Mouse (Mus musculus) neural tube, embryonic 12.5 days (tissue): ENCODE measurements around the gene Oxct2a. TPM values are rescaled to one million over a fixed set of nuclear protein-coding genes. Genes with fewer than 3 reads are reported as not detected.
"Not testable (repeated sequence)": the region's sequence is repeated elsewhere in the genome, so short reads cannot be mapped to it uniquely, and the experiment has no call there.

ENCODE experiments used
- ATAC-seq: fragments of 200-750 bp; cut with Nextera tagmentation; 2 replicates; pipeline ENCODE4 v1.8.0; 2017; ENCODE audit warnings: low read depth, mild to moderate bottlenecking, moderate TSS enrichment, moderate library complexity; ENCODE audit not compliant: low FRiP score
- H3K27ac ChIP-seq: fragments of 300-500 bp; sonication (generic); 2 replicates; pipeline ENCODE4 v1.5.1; 2016
- H3K27me3 ChIP-seq: fragments of 300-500 bp; sonication (generic); replicated peaks from 2 replicates; pipeline ENCODE4 v1.6.1; 2016; ENCODE audit warnings: mild to moderate bottlenecking
- H3K36me3 ChIP-seq: fragments of 300-500 bp; sonication (generic); 2 replicates; pipeline ENCODE4 v1.6.1; 2016; ENCODE audit warnings: mild to moderate bottlenecking
- H3K4me1 ChIP-seq: fragments of 300-500 bp; sonication (generic); 2 replicates; pipeline ENCODE4 v1.6.1; 2016
- H3K4me2 ChIP-seq: fragments of 300-500 bp; sonication (generic); replicated peaks from 2 replicates; pipeline ENCODE4 v1.6.1; 2016; ENCODE audit warnings: mild to moderate bottlenecking
- H3K4me3 ChIP-seq: fragments of 300-500 bp; sonication (generic); 2 replicates; pipeline ENCODE4 v1.5.1; 2016
- H3K9ac ChIP-seq: fragments of 300-500 bp; sonication (generic); 2 replicates; pipeline ENCODE4 v1.6.1; 2016; ENCODE audit warnings: mild to moderate bottlenecking
- H3K9me3 ChIP-seq: fragments of 300-500 bp; sonication (generic); 2 replicates; pipeline ENCODE4 v1.6.1; 2016; ENCODE audit warnings: mild to moderate bottlenecking
- WGBS: fragments of 180-500 bp; shearing (Covaris S2); methylation state at CpG from one replicate; pipeline ENCODE4 v1.1.7; 2016; 5-methylcytosine and 5-hydroxymethylcytosine counted together
- polyA plus RNA-seq: library from polyadenylated mRNA; unstranded; fragments of >200 nt; fragmentation: Nextera tagmentation; extraction: Ambion mirVana; gene quantifications from 2 replicates; pipeline ENCODE4 v1.2.1, GENCODE M21; 2016

The Oxct2a gene
- polyA plus RNA-seq, 1 experiment from 2014 or later, result not detected

DNA sequence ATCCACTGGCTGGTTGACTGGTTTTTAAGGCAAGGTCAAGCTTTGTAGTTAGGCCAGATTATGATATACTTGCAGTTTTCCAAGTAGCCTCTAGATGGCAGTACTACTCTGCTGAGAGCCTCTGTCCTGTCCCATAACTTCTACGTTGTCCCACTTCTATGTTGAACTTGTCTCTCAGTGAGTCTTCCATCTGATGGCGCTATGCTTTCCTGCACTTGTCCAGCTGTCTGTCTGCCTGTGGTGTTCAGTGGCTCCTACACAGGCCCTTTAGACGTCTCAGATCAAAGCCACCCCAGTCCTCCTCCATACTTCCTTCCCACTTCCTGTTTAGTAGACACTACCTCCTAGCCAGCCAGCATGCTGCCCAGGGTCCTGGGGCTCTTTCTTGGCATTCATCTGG lies 17.6 kb downstream of the Oxct2a start:
- Histone ChIP-seq H3K9ac (no peak overlapping the region), H3K4me2 (no peak overlapping the region), H3K27me3 (no peaks in the 10 kb centered on the region), H3K36me3 (peaks cover 27% of the 10 kb centered on the region), H3K4me1 (no peaks in the 10 kb centered on the region), H3K27ac (no peak overlapping the region), H3K9me3 (no peaks in the 10 kb centered on the region), H3K4me3 (no peak overlapping the region)
- peak; percentile 29; the same call in 1 of the 2 replicates for ATAC-seq
- WGBS, result 36% methylated on average over 3 of the region's 3 CpGs

DNA sequence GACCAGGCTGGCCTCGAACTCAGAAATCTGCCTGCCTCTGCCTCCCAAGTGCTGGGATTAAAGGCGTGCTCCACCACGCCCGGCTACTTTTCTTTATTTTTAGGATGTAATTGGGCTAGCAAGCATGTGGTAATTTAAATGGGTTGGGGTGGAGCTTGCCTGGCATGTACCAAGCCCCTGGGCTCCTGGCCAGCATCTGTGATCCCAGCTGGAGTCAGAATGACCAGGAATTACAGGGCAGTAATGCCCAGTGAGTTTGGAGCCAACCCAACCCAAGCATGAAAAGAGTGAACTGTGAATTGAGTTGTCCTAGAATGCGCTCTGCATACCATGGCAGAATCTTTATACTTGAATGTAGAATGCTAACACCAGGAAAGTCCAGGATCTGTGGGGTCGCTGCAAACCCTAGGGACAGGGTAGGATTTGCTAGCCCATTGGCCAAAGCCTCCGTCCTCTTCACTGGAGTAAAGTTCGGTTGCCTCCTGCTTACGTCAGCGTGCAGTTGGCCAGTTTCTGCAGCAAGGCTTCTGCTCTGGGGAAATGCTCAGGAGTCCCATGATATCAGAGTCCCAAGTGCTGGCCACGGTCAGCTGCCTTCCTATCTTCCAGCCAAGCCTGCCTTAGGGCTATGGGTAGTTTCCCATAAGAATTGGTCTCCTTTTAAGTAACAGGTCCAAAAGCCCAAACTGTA lies 24.3 kb downstream of the Oxct2a start:
- H3K4me2 ChIP-seq, result no peak overlapping the region
- H3K9ac ChIP-seq, result no peak overlapping the region
- H3K4me3 ChIP-seq, result no peak overlapping the region
- peaks cover 89% of the 10 kb centered on the region for H3K36me3 ChIP-seq
- ATAC-seq, result no peak
- H3K27ac ChIP-seq, result no peak overlapping the region
- 97% methylated on average over 11 of the region's 11 CpGs for WGBS
- H3K27me3 ChIP-seq, result no peaks in the 10 kb centered on the region
- H3K9me3 ChIP-seq, result no peaks in the 10 kb centered on the region
- H3K4me1 ChIP-seq, result no peaks in the 10 kb centered on the region

DNA sequence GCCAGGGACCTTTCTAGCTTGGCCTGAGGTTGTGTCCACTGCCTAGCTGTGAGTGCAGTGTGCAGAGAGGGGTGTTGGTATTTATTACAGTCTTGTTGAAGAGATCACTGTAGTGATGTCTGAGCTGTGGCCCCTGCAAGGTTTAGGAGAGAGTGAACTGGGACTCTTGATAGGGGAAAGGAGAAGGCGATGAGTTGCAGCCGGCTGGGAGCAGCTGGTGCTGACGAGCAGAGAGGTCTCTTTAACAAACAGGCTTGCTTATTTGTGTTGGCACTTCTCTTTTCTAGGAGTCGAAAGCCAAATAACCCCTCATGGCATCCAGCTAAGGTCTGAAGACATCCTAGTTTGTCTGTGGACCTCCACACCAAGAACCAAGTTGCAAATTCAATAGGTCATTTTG lies 25.2 kb downstream of the Oxct2a start:
- Histone ChIP-seq H3K4me1 (no peaks in the 10 kb centered on the region), H3K9ac (no peak overlapping the region), H3K4me2 (no peak overlapping the region), H3K9me3 (no peaks in the 10 kb centered on the region), H3K36me3 (peaks cover 89% of the 10 kb centered on the region), H3K27me3 (no peaks in the 10 kb centered on the region), H3K27ac (no peak overlapping the region), H3K4me3 (no peak overlapping the region)
- WGBS, result 90% methylated on average over 4 of the region's 4 CpGs
- ATAC-seq, result no peak

DNA sequence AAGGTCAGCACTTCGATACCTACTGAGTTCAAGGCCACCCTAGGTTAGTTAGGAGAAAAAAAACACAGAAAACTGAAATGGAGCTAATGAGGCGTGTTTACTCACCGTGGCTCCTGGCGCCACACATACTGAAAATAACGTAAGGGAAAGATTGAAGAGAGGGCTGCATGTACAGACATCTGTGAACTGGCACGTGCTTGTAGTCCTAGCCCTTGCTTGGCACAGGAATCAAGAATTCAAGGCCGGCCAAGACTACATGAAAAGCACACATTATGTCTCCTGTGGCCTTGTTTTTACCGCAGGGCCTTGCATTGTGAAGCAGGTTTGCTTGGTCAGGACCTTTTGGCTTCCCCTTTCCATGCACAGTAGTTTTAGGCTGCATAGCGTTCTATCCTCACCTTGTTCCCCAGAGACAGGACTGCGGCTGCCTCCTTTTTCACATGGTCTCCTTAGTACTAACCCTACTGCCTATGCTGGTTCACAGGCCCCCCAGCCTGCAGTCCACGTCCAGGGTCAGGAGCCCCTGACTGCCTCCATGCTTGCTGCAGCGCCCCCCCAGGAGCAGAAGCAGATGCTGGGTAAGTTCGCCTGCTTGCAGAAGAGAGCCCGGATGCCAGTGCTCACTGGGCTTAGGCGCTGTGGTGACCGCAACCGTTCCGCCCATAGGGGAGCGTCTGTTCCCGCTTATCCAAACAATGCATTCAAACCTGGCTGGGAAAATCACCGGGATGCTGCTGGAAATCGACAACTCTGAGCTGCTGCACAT lies 26.1 kb downstream of the Oxct2a start:
- H3K4me2 ChIP-seq, result no peak overlapping the region
- WGBS, result 92% methylated on average over 22 of the region's 22 CpGs
- H3K9ac ChIP-seq, result no peak overlapping the region
- peaks cover 89% of the 10 kb centered on the region for H3K36me3 ChIP-seq
- H3K4me1 ChIP-seq, result no peaks in the 10 kb centered on the region
- H3K27ac ChIP-seq, result no peak overlapping the region
- H3K4me3 ChIP-seq, result no peak overlapping the region
- ATAC-seq, result no peak
- no peaks in the 10 kb centered on the region for H3K9me3 ChIP-seq
- H3K27me3 ChIP-seq, result no peaks in the 10 kb centered on the region

DNA sequence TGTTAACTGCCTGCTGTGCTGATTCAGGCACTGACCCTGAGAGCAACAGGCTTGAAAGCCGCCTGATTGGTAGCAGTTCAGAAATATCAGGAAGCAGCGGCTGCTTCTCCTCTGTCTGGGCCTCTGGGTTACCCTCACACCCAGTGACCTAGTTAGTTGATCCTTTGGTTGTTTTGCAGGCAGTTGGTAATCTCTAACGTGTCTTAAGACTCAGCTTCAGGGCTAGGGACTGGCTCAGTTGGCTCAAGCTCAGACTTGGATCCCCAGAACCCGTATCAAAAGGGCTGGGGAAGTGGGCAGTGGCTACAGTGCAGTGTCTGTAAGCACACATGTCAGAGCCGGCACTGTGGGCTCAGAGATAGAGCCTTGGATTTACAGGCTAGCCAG lies 27.3 kb downstream of the Oxct2a start:
- no peak for ATAC-seq
- Histone ChIP-seq H3K27me3 (no peaks in the 10 kb centered on the region), H3K36me3 (peaks cover 95% of the 10 kb centered on the region), H3K4me3 (no peak overlapping the region), H3K4me2 (no peak overlapping the region), H3K9ac (no peak overlapping the region), H3K9me3 (no peaks in the 10 kb centered on the region), H3K4me1 (no peaks in the 10 kb centered on the region), H3K27ac (no peak overlapping the region)
- WGBS, result 86% methylated on average over 5 of the region's 5 CpGs

DNA sequence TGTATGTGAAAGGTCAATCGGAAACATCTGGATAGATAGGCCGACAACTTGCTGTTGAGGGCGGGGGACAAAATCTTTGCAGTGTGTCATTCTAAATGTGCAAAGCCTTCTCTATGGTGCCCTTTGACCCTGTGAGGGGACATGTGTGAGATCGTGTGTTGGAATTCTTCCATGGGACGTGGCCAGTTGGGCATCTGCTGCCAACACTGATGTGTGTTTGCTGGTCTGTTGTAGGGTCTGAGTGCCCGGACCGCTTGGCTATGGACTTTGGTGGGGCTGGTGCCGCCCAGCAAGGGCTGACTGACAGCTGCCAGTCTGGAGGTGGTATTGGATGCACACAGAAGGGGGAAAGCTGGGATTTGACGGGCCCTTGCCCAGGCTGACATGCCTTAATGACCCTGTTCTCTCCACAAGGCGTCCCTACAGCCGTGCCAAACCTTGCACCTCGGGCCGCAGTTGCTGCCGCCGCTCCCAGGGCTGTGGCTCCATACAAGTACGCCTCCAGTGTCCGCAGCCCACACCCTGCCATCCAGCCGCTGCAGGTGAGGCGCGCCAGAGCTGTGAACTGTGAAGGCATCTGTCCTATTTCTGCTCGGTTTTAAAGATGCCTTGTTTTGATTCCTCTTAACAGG lies 27.8 kb downstream of the Oxct2a start:
- H3K4me2 ChIP-seq, result no peak overlapping the region
- H3K9ac ChIP-seq, result no peak overlapping the region
- no peak for ATAC-seq
- no peaks in the 10 kb centered on the region for H3K9me3 ChIP-seq
- no peak overlapping the region for H3K27ac ChIP-seq
- no peaks in the 10 kb centered on the region for H3K4me1 ChIP-seq
- no peaks in the 10 kb centered on the region for H3K27me3 ChIP-seq
- peaks cover 95% of the 10 kb centered on the region for H3K36me3 ChIP-seq
- no peak overlapping the region for H3K4me3 ChIP-seq
- WGBS, result 92% methylated on average over 21 of the region's 21 CpGs

DNA sequence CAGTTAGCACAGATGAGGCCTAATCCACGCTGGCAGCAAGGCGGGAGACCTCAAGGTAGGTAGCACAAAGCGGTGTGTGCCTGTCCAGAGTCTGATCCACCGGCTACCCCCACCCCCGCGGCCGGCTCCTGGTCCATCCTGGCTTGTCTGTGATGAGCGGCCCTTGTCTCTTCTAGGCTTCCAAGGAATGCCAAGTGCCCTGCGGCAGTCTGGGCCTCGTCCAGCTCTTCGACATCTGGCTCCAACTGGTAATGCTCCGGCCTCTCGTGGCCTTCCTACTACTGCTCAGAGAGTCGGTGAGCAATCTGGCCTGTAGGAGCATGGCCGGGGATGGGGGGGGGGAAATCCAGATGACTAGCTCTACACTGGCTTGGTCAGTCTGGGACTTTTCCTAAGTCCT lies 28.4 kb downstream of the Oxct2a start:
- H3K27ac ChIP-seq, H3K9ac ChIP-seq, H3K27me3 ChIP-seq, H3K9me3 ChIP-seq, H3K4me3 ChIP-seq, H3K4me1 ChIP-seq, ATAC-seq, H3K4me2 ChIP-seq: not testable (repeated sequence)
- WGBS, result 96% methylated on average over 15 of the region's 15 CpGs
- H3K36me3 ChIP-seq, result peaks cover 92% of the 10 kb centered on the region

DNA sequence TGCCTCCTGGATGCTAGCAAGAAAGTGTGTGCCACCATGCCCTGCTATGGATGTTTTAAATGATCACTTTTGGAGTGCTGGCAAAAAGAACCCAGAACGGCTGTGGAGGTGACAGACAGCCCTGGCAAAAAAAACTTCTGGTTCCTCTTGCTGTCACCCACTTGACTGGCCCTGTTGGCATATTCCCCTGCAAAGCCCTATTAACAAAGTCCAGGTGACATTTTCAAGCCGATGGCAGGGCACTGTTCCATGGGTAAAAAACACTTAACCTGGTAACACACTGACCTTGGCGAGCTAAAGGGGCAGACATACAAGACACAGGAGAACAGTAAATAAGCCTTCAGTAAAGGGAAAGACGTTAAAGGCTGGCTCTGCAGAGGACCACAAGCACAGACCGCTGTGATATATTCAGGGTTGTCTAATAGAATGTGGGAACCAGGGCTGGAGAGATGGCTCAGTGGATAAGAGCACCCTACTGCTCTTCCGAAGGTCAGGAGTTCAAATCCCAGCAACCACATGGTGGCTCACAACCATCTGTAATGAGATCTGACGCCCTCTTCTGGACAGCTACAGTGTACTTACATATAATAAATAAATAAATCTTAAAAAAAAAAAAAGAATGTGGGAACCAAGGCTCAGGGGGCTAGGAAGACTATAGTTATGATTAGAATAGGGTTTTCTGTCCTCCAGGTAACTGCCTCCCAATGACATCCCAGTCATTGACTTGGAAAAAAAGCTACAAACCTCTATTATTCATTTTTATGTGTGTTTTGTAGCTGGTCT lies 29.6 kb downstream of the Oxct2a start:
- no peak overlapping the region for H3K27ac ChIP-seq
- peaks cover 92% of the 10 kb centered on the region for H3K36me3 ChIP-seq
- 85% methylated on average over 7 of the region's 7 CpGs for WGBS
- ATAC-seq, result no peak
- no peak overlapping the region for H3K4me2 ChIP-seq
- no peaks in the 10 kb centered on the region for H3K9me3 ChIP-seq
- H3K4me3 ChIP-seq, result no peak overlapping the region
- H3K9ac ChIP-seq, result no peak overlapping the region
- H3K27me3 ChIP-seq, result no peaks in the 10 kb centered on the region
- H3K4me1 ChIP-seq, result no peaks in the 10 kb centered on the region

DNA sequence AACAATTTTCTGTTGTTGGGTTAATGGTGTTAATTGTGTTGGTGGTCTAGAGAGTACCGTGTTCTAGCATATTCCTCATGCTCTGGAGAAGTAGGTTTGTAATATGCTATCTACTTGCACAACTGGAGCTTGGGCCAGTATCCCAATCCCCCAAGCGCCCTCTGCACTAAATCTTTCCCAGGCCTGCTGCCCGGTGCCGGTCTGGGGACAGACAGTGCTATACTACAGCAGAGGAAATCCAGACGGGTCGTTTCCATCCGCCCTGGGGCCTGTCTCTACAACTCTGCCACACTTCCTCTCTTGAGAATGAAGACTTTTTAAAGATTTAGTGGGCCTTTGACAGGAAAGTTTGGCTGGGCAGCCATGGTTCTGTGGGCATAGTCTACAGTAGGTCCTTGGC lies 30.4 kb downstream of the Oxct2a start:
- 88% methylated on average over 7 of the region's 7 CpGs for WGBS
- no peak overlapping the region for H3K4me3 ChIP-seq
- no peaks in the 10 kb centered on the region for H3K9me3 ChIP-seq
- no peak overlapping the region for H3K27ac ChIP-seq
- H3K4me1 ChIP-seq, result no peaks in the 10 kb centered on the region
- H3K36me3 ChIP-seq, result peaks cover 95% of the 10 kb centered on the region
- ATAC-seq, result no peak
- no peaks in the 10 kb centered on the region for H3K27me3 ChIP-seq
- H3K9ac ChIP-seq, result no peak overlapping the region
- H3K4me2 ChIP-seq, result no peak overlapping the region

DNA sequence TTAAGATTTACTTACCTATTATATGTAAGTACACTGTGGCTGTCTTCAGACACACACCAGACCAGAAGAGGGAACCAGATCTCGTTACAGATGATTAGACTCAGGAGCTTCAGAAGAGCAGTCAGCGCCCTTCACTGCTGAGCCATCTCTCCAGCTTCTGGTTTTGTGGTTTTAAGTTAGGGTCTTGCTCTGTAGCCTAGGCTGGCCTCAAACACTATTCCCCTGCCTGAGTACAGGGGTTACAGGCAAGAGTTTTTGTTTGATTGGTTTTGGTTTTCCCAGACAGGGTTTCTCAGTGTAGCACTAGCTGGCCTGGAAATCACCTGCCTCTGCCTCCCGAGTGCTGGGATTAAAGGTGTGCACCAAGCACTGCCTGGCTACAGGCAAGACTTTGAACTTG lies 31.0 kb downstream of the Oxct2a start:
- no peak overlapping the region for H3K4me2 ChIP-seq
- H3K27me3 ChIP-seq, result no peaks in the 10 kb centered on the region
- H3K4me1 ChIP-seq, result no peaks in the 10 kb centered on the region
- no peak overlapping the region for H3K27ac ChIP-seq
- H3K9ac ChIP-seq, result no peak overlapping the region
- H3K9me3 ChIP-seq, result no peaks in the 10 kb centered on the region
- 93% methylated on average over 3 of the region's 3 CpGs for WGBS
- ATAC-seq, result no peak
- no peak overlapping the region for H3K4me3 ChIP-seq
- peaks cover 96% of the 10 kb centered on the region for H3K36me3 ChIP-seq

DNA sequence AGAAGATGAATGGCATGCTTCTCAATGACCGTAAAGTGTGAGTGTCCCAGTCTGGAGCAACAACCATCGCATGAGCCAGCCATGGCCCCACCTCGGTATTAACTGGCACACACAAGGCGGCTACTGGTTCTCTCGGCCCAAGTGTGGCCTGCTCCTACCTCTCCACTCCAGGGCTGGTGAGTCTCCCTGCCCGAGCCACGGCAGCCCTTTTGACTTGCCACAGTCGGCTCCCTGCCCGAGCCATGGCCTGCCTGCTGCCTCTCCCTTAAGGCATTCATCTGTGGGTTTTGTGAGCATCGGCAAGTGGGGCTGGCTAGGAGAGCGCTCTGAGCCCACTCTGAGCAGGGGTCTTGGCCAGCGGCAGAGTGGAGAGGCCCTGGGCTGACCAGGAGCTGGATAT lies 34.4 kb downstream of the Oxct2a start:
- Histone ChIP-seq H3K4me1 (peaks cover 22% of the 10 kb centered on the region), H3K4me3 (no peak overlapping the region), H3K9ac (no peak overlapping the region), H3K4me2 (no peak overlapping the region), H3K36me3 (peaks cover 75% of the 10 kb centered on the region), H3K9me3 (no peaks in the 10 kb centered on the region), H3K27me3 (no peaks in the 10 kb centered on the region), H3K27ac (no peak overlapping the region)
- WGBS, result 91% methylated on average over 12 of the region's 12 CpGs
- no peak for ATAC-seq

DNA sequence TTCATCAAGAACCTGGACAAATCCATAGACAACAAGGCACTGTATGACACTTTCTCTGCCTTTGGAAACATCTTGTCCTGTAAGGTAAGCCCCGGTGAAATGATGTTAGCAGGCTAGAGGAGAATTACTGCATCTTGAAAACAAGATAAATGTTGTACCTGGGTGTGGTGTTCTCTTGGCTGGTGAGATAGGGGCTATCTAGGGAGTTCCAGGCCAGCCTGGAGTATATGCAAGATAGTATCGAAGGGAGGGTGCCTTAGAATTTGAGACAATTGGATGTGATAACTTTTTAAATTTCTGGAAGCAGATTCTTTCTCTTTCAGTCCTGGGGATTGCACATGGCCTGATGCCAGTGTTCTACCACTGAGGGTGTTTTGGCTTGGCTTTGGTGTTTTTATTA lies 36.6 kb downstream of the Oxct2a start:
- Histone ChIP-seq H3K4me2 (no peak overlapping the region), H3K27me3 (no peaks in the 10 kb centered on the region), H3K36me3 (peaks cover 52% of the 10 kb centered on the region), H3K4me3 (no peak overlapping the region), H3K9me3 (no peaks in the 10 kb centered on the region), H3K4me1 (peaks cover 25% of the 10 kb centered on the region), H3K9ac (no peak overlapping the region), H3K27ac (no peak overlapping the region)
- WGBS, result 98% methylated on average over 2 of the region's 2 CpGs
- ATAC-seq, result no peak
